Mouse (Mus musculus): ENCODE data around the gene Hspa1l. TPM values are rescaled to one million over a fixed set of nuclear protein-coding genes. Genes with fewer than 3 reads are reported as not detected.
A peak's percentile ranks its signal among the peaks of the same experiment; 100 is the strongest.
"Not testable (repeated sequence)": the region's sequence is repeated elsewhere in the genome, so short reads cannot be mapped to it uniquely, and the experiment has no call there.

Hspa1l gene
- polyA plus RNA-seq, 1 experiment from 2014 or later, result 1.3 TPM

DNA sequence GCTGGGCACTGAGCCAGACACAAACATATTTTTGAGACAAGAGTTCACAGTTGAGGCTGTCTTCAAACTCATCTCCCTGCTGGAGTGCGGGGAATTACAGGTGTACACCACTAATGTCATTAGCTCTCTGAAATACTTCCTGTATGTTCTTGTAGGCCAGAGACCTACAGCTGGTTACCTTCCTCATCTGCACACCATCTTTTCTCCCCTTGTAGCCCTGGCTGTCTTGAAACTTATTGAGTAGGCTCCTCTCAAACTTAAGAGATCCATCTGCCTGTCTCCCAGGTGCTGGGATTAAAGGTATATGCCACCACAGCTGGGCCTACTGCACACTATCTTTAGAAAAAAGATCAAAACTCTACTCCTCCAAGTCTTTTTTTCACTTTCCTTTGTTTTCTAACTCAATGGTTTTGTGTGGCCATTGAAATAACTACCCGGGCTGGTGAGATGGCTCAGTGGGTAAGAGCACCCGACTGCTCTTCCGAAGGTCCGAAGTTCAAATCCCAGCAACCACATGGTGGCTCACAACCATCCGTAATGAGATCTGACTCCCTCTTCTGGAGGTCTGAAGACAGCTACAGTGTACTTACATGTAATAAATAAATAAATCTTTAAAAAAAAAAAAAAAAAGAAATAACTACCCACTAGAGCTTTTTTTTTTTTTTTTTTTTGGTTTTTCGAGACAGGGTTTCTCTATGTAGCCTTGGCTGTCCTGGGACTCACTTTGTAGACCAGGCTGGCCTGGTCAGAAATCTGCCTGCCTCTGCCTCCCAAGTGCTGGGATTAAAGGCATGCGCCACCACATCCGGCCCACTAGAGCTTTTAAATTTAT lies 23.6 kb upstream of the Hspa1l start:
- not testable (repeated sequence) for H3K4me3 ChIP-seq (ENCODE audit: low read length); H3K27me3 ChIP-seq (ENCODE audit: control insufficient read depth, insufficient read depth, low read length); ATAC-seq (ENCODE audit: low FRiP score, low TSS enrichment); H3K9me3 ChIP-seq (ENCODE audit: control insufficient read depth, low read length); H3K9ac ChIP-seq (ENCODE audit: low read depth, low read length); H3K4me2 ChIP-seq (replicated peaks; ENCODE audit: low read depth, low read length)
- H3K36me3 ChIP-seq (ENCODE audit: control insufficient read depth, insufficient read depth, low read length), result peaks cover 22% of the 10 kb centered on the region
- H3K4me1 ChIP-seq (ENCODE audit: control insufficient read depth, insufficient read depth, low read length), result 0 out of 2 replicates have a peak, but pooled peaks cover 11% of the 10 kb centered on the region
- 60% methylated on average over 9 of the region's 9 CpGs for WGBS
- peak overlapping the region; percentile 96 for H3K27ac ChIP-seq (ENCODE audit: low read depth, low read length)

DNA sequence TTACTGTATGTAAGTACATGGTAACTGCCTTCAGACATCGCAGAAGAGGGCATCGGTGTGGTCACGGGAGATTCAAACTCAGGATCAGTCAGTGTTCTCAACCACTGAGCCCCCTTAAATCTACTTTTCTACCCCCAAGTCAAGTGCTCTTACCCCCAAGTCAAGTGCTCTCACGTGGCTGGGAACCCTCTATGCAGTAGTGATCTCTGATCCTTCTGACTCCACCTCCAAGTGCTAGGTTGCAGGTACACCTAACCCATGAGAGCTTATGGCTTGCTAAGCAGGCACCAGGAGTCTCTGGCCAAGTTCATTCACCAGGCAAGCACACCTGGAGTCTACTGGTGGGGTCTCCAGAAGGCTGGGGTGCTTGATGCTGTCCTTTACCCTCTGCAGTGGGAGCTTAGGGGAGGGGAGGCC lies 22.9 kb upstream of the Hspa1l start:
- Histone ChIP-seq H3K9me3 (ENCODE audit: control insufficient read depth, low read length) (no peaks in the 10 kb centered on the region), H3K4me1 (ENCODE audit: control insufficient read depth, insufficient read depth, low read length) (0 out of 2 replicates have a peak, but pooled peaks cover 11% of the 10 kb centered on the region), H3K36me3 (ENCODE audit: control insufficient read depth, insufficient read depth, low read length) (peaks cover 22% of the 10 kb centered on the region), H3K4me2 (replicated peaks; ENCODE audit: low read depth, low read length) (no peak overlapping the region), H3K9ac (ENCODE audit: low read depth, low read length) (no peak overlapping the region; the same call in 1 of the 2 replicates), H3K4me3 (ENCODE audit: low read length) (no peak overlapping the region), H3K27me3 (ENCODE audit: control insufficient read depth, insufficient read depth, low read length) (no peaks in the 10 kb centered on the region), H3K27ac (ENCODE audit: low read depth, low read length) (peak overlapping the region; percentile 96)
- WGBS, result 44% methylated on average over 4 of the region's 4 CpGs
- no peak; the same call in 1 of the 2 replicates for ATAC-seq (ENCODE audit: low FRiP score, low TSS enrichment)

DNA sequence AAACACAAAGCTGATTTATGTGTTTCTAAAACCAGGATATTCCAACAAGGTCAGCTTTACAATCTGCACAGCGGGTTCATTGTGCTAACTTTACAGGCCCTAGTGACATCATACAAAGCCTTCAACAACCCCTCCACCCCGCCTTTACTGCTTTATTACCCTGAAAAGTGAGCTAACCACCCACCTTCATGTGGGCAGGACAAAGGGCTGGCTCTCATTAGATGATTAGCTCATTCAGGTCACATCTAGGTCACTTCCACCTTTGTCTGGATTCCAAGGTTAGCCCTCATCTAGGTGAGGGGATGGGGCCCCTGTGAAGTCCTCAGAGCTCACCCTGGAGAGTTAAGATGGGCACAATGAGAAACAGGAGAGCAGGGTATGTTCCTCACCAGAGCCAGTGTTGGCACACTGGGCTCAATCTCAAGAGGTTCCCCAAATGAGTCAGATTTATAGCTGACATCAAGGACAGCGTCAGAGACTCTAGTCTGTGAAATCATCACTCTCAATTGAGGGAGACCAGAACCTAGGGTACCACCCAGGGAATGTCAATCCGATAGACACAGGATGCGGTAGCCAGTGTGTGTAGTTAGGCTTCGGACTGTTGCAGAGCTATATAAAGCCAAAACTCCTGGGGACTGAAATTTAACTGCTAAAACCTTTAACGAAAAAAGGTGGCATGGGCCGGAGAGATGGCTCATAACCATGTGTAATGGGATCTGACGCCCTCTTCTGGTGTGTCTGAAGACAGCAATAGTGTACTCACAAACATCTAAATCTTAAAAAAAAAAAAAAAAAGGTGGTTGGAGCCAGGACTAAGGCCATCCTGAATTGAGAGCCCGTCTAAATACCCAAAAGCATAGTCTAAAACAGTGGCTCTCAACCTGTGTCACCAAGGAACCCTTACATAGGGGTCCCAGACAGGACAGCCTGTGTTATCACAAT lies 21.7 kb upstream of the Hspa1l start:
- H3K9ac ChIP-seq (ENCODE audit: low read depth, low read length), result peak overlapping the region; percentile 99
- H3K27ac ChIP-seq (ENCODE audit: low read depth, low read length), result peak overlapping the region; percentile 96
- H3K4me2 ChIP-seq (replicated peaks; ENCODE audit: low read depth, low read length), result peak overlapping the region; percentile 84
- H3K9me3 ChIP-seq (ENCODE audit: control insufficient read depth, low read length), result no peaks in the 10 kb centered on the region
- 17% methylated on average over 10 of the region's 10 CpGs for WGBS
- H3K36me3 ChIP-seq (ENCODE audit: control insufficient read depth, insufficient read depth, low read length), result peaks cover 22% of the 10 kb centered on the region
- peak overlapping the region; percentile 97 for H3K4me3 ChIP-seq (ENCODE audit: low read length)
- 0 out of 2 replicates have a peak, but pooled peaks cover 11% of the 10 kb centered on the region for H3K4me1 ChIP-seq (ENCODE audit: control insufficient read depth, insufficient read depth, low read length)
- H3K27me3 ChIP-seq (ENCODE audit: control insufficient read depth, insufficient read depth, low read length), result no peaks in the 10 kb centered on the region
- no peak for ATAC-seq (ENCODE audit: low FRiP score, low TSS enrichment)

DNA sequence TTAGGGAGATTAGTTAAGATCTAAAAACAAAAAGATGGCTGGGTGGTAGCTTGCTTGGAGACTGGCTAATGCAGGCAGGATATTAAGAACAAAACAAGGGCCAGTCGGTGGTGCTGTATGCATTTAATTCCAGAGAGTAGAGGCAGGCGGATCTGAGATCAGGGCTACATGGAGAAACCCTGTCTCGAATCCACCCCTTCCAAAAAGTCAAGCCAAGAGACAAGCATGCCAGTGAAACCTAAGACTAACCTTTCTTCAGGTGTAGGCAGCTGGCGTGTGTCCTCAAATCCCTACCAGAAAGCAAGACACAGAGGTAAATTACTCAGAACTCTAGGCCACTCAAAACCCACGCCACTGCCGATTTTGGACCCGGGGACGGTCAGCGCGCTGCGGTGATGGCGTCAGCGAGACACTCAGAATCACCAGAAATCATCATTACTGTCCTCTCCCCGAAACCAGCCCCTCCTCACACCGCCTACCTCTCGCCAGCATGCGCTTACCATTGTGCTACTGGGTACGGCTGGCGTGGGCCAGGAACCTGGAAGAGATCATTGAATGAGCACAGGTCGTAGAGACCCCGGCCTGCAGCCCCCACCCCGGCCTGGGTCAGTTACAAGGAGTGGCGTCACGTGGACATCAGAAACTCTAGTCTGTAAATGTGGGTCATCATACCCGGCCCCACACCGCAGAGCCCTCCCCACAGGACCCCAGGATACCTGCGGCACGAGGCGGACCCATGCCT lies 20.7 kb upstream of the Hspa1l start:
- Histone ChIP-seq H3K27ac (ENCODE audit: low read depth, low read length) (peak overlapping the region; percentile 96), H3K9ac (ENCODE audit: low read depth, low read length) (peak overlapping the region; percentile 99), H3K4me3 (ENCODE audit: low read length) (peak overlapping the region; percentile 97), H3K4me1 (ENCODE audit: control insufficient read depth, insufficient read depth, low read length) (0 out of 2 replicates have a peak, but pooled peaks cover 11% of the 10 kb centered on the region), H3K36me3 (ENCODE audit: control insufficient read depth, insufficient read depth, low read length) (peaks cover 22% of the 10 kb centered on the region), H3K9me3 (ENCODE audit: control insufficient read depth, low read length) (no peaks in the 10 kb centered on the region), H3K4me2 (replicated peaks; ENCODE audit: low read depth, low read length) (peak overlapping the region; percentile 84), H3K27me3 (ENCODE audit: control insufficient read depth, insufficient read depth, low read length) (no peaks in the 10 kb centered on the region)
- WGBS, result under 1% methylated on average over 29 of the region's 29 CpGs
- ATAC-seq (ENCODE audit: low FRiP score, low TSS enrichment), result no peak

DNA sequence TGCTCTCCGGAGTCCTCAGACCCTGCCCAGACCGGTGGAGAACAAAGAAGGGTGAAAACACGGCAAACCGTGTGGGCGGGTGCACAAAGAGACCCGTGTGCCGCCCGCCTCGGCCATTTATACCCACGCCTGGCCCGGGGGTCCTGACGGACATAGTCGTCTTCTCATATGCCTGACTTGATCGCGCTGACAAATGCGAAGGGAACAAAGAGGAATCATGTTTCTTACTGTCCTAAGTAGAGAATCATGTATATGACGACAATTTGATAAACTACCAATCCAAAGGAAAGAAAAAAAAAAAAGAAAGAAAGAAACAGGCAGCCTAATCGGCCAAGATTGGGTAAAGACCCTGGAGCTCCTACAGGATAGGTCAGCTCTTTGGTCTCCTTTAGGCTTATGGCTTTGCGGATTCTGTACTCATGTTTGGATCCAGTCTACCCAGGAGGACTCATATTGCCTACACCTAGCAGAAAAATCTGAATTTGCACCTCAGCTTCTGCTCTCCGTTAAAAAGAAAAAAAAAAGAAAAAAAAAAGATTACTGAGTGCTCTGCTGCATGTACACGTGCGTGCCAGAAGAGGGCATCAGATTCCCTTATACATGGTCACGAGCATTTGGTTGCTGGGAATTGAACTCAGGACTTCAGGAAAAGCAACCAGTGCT lies 20.0 kb upstream of the Hspa1l start:
- Histone ChIP-seq H3K4me2 (replicated peaks; ENCODE audit: low read depth, low read length) (peak overlapping the region; percentile 84), H3K27me3 (ENCODE audit: control insufficient read depth, insufficient read depth, low read length) (no peaks in the 10 kb centered on the region), H3K36me3 (ENCODE audit: control insufficient read depth, insufficient read depth, low read length) (peaks cover 22% of the 10 kb centered on the region), H3K4me3 (ENCODE audit: low read length) (peak overlapping the region; percentile 97), H3K9me3 (ENCODE audit: control insufficient read depth, low read length) (no peaks in the 10 kb centered on the region), H3K4me1 (ENCODE audit: control insufficient read depth, insufficient read depth, low read length) (0 out of 2 replicates have a peak, but pooled peaks cover 11% of the 10 kb centered on the region), H3K27ac (ENCODE audit: low read depth, low read length) (peak overlapping the region; percentile 96), H3K9ac (ENCODE audit: low read depth, low read length) (peak overlapping the region; percentile 99)
- ATAC-seq (ENCODE audit: low FRiP score, low TSS enrichment), result peak; percentile 79
- 1% methylated on average over 23 of the region's 23 CpGs for WGBS

DNA sequence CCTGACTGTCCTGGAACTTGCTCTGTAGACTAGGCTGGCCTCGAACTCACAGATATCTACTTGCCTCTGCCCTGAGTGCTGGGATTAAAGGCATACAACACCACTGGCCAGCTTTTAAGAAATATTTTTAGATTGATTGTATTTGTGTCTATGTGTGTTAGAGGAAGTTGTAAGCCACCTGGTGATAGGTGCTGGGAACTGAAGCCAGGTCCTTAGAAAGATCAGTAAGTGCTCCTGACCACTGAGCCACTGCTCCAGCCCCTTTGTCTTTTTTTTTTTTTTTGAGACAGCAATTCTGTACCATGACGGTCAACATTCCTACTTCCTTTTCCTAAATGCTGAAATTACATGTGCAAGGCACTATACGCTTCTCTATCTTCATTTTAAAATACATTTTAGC lies 19.2 kb upstream of the Hspa1l start:
- H3K27ac ChIP-seq (ENCODE audit: low read depth, low read length), result no peak overlapping the region
- 93% methylated on average over 3 of the region's 3 CpGs for WGBS
- no peak overlapping the region for H3K4me2 ChIP-seq (replicated peaks; ENCODE audit: low read depth, low read length)
- peaks cover 22% of the 10 kb centered on the region for H3K36me3 ChIP-seq (ENCODE audit: control insufficient read depth, insufficient read depth, low read length)
- ATAC-seq (ENCODE audit: low FRiP score, low TSS enrichment), result no peak
- 0 out of 2 replicates have a peak, but pooled peaks cover 11% of the 10 kb centered on the region for H3K4me1 ChIP-seq (ENCODE audit: control insufficient read depth, insufficient read depth, low read length)
- no peaks in the 10 kb centered on the region for H3K9me3 ChIP-seq (ENCODE audit: control insufficient read depth, low read length)
- H3K27me3 ChIP-seq (ENCODE audit: control insufficient read depth, insufficient read depth, low read length), result no peaks in the 10 kb centered on the region
- no peak overlapping the region for H3K4me3 ChIP-seq (ENCODE audit: low read length)
- no peak overlapping the region for H3K9ac ChIP-seq (ENCODE audit: low read depth, low read length)

DNA sequence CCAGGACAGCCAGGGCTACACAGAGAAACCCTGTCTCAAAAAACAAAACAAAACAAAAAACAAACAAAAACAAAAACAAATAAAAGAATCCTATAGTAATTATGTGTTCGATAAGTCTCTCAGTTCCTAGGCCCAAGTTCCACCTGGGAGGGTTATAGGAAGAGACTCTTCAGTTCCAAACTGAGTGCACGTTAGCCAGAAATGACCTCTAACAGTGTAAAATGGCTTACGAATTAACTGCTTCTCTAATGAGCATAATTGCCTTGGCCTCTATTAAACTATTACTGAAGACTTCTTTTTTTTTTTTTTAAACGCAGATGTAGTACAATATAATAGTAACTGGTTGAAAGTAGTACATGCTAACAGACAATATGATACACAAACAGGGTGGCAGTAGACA lies 18.6 kb upstream of the Hspa1l start:
- Histone ChIP-seq H3K4me1 (ENCODE audit: control insufficient read depth, insufficient read depth, low read length) (0 out of 2 replicates have a peak, but pooled peaks cover 11% of the 10 kb centered on the region), H3K27me3 (ENCODE audit: control insufficient read depth, insufficient read depth, low read length) (no peaks in the 10 kb centered on the region), H3K36me3 (ENCODE audit: control insufficient read depth, insufficient read depth, low read length) (peaks cover 22% of the 10 kb centered on the region), H3K4me2 (replicated peaks; ENCODE audit: low read depth, low read length) (no peak overlapping the region), H3K4me3 (ENCODE audit: low read length) (no peak overlapping the region), H3K9me3 (ENCODE audit: control insufficient read depth, low read length) (no peaks in the 10 kb centered on the region), H3K9ac (ENCODE audit: low read depth, low read length) (no peak overlapping the region), H3K27ac (ENCODE audit: low read depth, low read length) (no peak overlapping the region)
- 95% methylated on average over 4 of the region's 4 CpGs for WGBS
- no peak for ATAC-seq (ENCODE audit: low FRiP score, low TSS enrichment)

DNA sequence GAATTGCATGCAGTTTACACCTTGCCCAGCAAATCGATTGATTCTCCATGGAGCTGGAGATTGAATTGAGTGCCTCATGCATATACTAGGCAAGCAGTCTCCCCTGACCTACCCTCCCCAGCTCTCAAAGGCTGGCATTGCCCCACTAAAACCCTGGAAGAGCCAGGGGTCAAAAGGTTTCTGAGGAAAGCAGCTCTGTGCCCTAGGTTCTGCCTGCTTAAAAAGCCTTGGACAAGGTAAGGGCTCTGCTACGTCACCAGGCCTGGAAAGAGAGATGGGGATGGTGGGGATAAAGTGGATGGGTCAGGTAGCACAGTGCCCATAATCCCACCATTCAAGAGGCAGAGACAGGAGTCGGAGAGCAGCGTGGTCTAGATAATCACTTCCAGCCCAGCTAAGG lies 17.7 kb upstream of the Hspa1l start:
- ATAC-seq (ENCODE audit: low FRiP score, low TSS enrichment), result no peak
- H3K9me3 ChIP-seq (ENCODE audit: control insufficient read depth, low read length), result no peaks in the 10 kb centered on the region
- peaks cover 17% of the 10 kb centered on the region for H3K36me3 ChIP-seq (ENCODE audit: control insufficient read depth, insufficient read depth, low read length)
- no peak overlapping the region for H3K9ac ChIP-seq (ENCODE audit: low read depth, low read length)
- WGBS, result 86% methylated on average over 4 of the region's 4 CpGs
- H3K4me1 ChIP-seq (ENCODE audit: control insufficient read depth, insufficient read depth, low read length), result 0 out of 2 replicates have a peak, but pooled peaks cover 11% of the 10 kb centered on the region
- no peak overlapping the region for H3K27ac ChIP-seq (ENCODE audit: low read depth, low read length)
- H3K27me3 ChIP-seq (ENCODE audit: control insufficient read depth, insufficient read depth, low read length), result no peaks in the 10 kb centered on the region
- H3K4me2 ChIP-seq (replicated peaks; ENCODE audit: low read depth, low read length), result no peak overlapping the region
- no peak overlapping the region for H3K4me3 ChIP-seq (ENCODE audit: low read length)
